Mouse (Mus musculus): ENCODE measurements at regions not wholly inside any gene's neighbourhood (a gene's known extent, or its start where the extent isn't known, plus 50 kb on each side); places are given as distances from the start of the nearest gene placed in this dataset.

- no peak for DNase-seq (ENCODE audit: low spot score in 2 of 2)
Measured at GRCm38 (mm10) chr13:51227836-51228235, 57.0 kb downstream of the Nxnl2 start.

DNA sequence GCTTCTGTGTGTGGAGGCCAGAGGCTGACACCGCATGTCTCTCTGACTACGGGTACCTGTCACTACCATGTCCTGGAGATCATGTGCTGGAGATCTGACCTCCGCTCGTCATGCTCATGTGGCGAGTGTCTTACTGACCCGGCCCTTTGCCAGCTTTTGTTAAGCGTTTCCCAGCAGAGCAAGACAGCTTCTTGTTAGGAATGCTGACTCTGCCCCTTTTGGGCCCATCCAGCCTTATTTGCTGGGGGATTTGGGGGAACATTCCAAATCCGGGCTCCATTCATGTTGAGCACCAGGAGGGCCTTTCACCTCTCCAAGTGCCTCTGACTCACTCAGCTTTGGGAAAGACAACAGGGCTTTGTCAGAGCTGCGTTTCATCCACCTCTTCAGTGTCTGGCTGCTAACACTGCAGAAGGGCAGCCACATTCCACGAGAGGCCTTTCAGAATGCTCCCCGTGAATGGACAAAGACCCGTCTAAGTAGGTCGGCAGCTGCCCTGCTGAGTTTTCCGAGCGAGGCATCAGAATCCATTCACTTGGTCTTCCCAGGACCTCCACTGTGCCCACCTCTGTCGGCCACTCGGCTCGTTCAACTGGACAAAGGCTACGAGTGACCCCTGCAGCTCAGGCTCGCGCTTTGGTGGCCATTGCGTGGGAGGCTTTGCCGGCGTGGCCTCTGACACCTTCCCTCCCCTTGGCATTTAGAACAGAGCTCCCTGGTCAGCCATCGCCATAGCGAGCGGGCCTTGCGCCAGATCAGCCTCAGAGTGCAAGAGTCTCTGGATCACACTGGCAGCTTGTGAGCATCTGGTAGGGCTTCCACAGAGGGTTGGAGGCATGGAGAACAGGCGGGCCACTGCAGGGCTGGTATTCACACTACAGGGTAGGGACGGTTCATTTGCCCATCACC is 58.3 kb downstream of the Nxnl2 start:
- peak; percentile 19 to 30 for DNase-seq (ENCODE audit: low spot score in 2 of 2)

- DNase-seq (ENCODE audit: low spot score in 2 of 2), result no peak
Measured at GRCm38 (mm10) chr13:51229862-51230261, 59.0 kb downstream of the Nxnl2 start.

GRCm38 (mm10) chr13:51231586-51231985 is 60.8 kb downstream of the Nxnl2 start:
- DNase-seq (ENCODE audit: low spot score in 2 of 2), result no peak

- DNase-seq (ENCODE audit: low spot score in 2 of 2), result no peak
Measured at GRCm38 (mm10) chr13:51247378-51247777, 76.6 kb downstream of the Nxnl2 start.

GRCm38 (mm10) chr13:51253371-51253770 is 82.5 kb downstream of the Nxnl2 start:
- no peak for DNase-seq (ENCODE audit: low spot score in 2 of 2)

DNA sequence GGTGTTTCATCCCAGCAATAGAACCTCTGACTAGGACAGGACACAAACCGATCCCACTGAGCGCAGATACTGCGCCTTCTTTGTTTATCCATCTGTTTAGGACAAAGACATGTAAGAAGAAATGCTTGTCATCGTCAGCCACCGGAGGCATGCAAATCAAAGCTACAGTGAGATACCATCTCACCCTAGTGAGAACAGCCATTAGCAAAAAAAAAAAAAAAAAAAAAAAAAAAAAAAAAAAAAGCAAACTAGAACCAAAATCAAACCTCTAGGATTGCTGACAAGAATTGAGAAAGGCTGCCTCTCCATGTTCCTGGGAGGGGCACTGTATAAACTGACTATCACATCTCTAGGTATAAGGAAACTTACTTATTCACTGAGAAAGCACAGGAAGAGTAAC is 84.9 kb downstream of the Nxnl2 start:
- DNase-seq (ENCODE audit: low spot score in 2 of 2), result no peak

GRCm38 (mm10) chr13:51258752-51259721 is 88.2 kb downstream of the Nxnl2 start:
- DNase-seq (ENCODE audit: low spot score in 2 of 2), result no peak

- DNase-seq (ENCODE audit: low spot score in 2 of 2), result peak; percentile 18 to 22
Measured at GRCm38 (mm10) chr13:51261619-51262018, 90.8 kb downstream of the Nxnl2 start.

GRCm38 (mm10) chr13:51272786-51273185 is 102.0 kb downstream of the Nxnl2 start:
- DNase-seq (ENCODE audit: low spot score in 2 of 2), result no peak

DNA sequence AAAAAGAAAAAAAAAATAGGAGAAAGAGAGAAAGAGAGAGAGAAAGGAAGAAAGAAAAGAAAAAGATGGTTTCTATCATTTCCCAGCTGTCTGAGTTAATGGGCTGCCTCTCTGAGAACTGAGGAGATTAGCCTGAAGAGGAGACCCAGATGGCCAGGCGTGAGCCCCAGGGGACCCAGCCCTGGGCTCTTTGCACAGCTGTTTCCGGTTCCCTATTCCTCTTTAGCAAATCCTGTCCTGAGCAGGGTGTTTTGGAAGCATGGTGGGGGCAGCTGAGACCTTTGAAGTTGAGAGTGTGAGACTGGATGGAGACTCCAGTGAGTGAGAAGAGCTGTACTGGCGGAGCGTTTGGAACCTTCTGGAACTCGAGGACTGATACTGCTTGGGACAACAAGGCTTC is 103.8 kb downstream of the Nxnl2 start:
- DNase-seq (ENCODE audit: low spot score in 2 of 2), result no peak

DNA sequence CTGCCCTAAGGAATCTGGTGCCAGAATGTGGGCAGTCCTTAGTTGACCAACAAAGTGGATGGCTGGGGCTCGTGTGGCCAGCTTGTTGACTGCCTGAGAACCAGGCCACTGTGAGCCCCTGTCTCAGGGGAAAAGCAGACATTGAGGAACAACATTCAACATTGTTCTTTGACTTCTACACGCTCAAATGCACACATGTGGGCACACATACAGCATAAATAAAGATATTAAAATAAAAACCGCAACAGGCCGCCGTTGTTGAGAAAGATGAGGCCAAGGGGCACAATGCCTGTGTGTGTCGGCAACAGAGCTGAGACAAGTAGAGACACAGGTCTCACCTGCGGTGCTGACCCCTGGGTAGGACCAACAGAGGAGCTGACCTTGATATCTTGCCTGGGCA is 105.8 kb downstream of the Nxnl2 start:
- DNase-seq (ENCODE audit: low spot score in 2 of 2), result no peak

DNA sequence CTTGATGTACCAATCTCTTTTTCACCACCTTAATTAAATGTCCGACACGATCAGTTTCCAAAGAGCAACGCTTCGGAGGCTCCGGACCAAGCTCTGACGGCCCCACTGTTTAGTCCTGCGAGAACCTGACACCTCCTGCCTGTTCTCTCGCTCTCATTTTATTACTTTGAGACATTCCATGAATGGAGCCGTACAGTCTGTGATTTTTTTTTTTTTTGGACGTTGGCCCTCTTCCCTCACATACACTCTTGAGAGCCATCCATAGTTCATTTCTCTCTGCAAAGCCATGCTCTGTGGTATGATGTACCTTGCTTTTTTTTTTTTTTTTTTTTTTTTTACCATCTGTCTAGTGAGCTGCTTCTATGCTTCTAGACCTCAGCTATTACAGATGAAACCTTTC is 106.7 kb downstream of the Nxnl2 start:
- no peak for DNase-seq (ENCODE audit: low spot score in 2 of 2)

- no peak for DNase-seq (ENCODE audit: low spot score in 2 of 2)
Measured at GRCm38 (mm10) chr13:51279642-51280387, 109.0 kb downstream of the Nxnl2 start.

- DNase-seq (ENCODE audit: low spot score in 2 of 2), result no peak
Measured at GRCm38 (mm10) chr13:51280388-51280753, 109.5 kb downstream of the Nxnl2 start.

GRCm38 (mm10) chr13:51284679-51285078 is 113.9 kb downstream of the Nxnl2 start:
- DNase-seq (ENCODE audit: low spot score in 2 of 2), result no peak

GRCm38 (mm10) chr13:51289442-51289841 is 118.6 kb downstream of the Nxnl2 start:
- no peak for DNase-seq (ENCODE audit: low spot score in 2 of 2)

DNA sequence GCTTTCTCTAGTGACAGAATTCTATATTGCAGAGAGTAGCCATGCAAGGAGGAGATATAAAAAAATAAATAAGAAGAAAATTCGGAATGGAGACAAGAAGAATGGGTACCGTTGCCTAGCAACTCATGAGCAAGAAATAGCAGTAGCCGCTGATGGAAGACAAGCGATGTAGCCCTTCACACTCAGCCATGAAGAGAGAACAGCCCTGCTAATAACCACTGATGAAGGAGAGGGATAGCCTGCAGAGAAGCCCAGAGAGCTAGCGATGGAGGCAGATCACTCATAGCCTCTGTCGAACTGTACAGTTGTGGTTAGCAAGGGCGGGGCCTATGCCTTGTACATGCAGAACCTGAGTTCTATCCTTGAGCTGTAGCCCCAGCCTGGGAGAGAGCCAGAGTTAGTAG is 118.4 kb upstream of the S1pr3 start:
- DNase-seq (ENCODE audit: low spot score in 2 of 2), result no peak

- no peak for DNase-seq (ENCODE audit: low spot score in 2 of 2)
Measured at GRCm38 (mm10) chr13:51290926-51291325, 117.5 kb upstream of the S1pr3 start.

GRCm38 (mm10) chr13:51293047-51293446 is 115.4 kb upstream of the S1pr3 start:
- DNase-seq (ENCODE audit: low spot score in 2 of 2), result no peak

DNA sequence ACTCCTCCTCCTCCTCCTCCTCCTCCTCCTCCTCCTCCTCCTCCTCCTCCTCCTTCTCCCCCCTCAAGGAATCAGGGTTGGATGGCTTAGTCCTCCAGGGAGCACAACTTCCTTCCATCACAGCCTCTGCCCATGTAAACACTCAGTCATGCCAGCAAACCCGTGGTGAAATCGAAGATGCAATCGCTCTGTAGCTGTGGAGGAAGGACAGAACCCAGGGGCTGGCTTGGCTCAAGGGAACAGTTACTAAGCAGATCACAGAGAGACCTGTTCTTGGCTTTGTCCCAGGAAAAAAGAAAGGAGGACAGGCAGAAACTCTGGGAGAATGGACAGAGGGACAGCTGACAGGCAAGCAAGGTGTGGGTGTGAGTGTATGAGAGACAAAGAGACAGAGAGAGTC is 112.6 kb upstream of the S1pr3 start:
- no peak for DNase-seq (ENCODE audit: low spot score in 2 of 2)
